Mouse (Mus musculus): ENCODE measurements at regions not wholly inside any gene's neighbourhood (a gene's known extent, or its start where the extent isn't known, plus 50 kb on each side); places are given as distances from the start of the nearest gene placed in this dataset.

DNA sequence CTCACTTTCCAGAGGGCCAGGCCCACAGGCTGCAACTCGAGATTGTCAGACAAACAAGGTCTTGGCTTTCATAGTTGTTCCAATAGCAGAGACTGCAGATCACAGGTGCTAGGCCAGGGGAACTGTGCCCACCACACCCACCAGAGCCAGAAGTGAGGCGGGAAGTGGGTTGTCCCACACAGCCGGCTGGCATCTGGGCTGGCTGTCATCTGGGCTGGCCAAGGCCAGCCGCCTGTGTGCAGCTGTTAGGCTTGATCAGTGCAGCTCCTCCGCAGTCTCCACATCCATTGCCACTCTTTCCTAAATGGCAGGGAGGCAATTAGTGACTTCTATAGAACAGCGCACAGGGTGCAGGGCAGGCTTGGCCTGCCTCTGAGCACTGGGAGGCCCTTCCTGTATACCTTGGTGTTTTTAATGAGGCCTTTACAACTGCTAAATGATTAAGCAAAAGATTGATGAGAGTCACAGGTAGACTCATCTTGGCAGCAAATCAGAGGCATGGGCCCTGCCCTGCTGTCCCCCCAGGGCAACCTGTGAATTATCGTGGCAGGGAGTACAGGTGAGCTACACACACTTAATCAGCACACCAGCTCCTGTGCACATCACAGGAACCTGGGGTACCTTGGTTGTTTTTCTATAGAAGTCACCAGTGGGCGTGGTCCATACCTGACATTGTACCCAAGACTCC lies 122.9 kb downstream of the Bmp7 start:
- no peak for DNase-seq (ENCODE audit: low spot score in 2 of 2)
